Mouse (Mus musculus) hindbrain, embryonic 11.5 days (tissue): ENCODE results near the gene Etl4. TPM values are rescaled to one million over a fixed set of nuclear protein-coding genes. Genes with fewer than 3 reads are reported as not detected.

Experiments
- ATAC-seq: fragments of 200-750 bp; cut with Nextera tagmentation; 2 replicates; pipeline ENCODE4 v1.8.0; 2017; ENCODE audit warnings: mild to moderate bottlenecking, moderate TSS enrichment, moderate library complexity; ENCODE audit not compliant: low FRiP score
- DNase-seq: peaks from one replicate; pipeline ENCODE4 v3.0.0-alpha.2; 2015; ENCODE audit warnings: low spot score
- H3K27ac ChIP-seq: fragments of 300-500 bp; sonication (generic); 2 replicates; pipeline ENCODE4 v1.5.1; 2014; ENCODE audit warnings: mild to moderate bottlenecking, low read depth, low read length
- H3K27me3 ChIP-seq: fragments of 300-500 bp; sonication (generic); 2 replicates; pipeline ENCODE4 v1.6.1; 2014; ENCODE audit warnings: mild to moderate bottlenecking, low read length, moderate library complexity, mixed read lengths; ENCODE audit not compliant: control insufficient read depth, insufficient read depth
- H3K36me3 ChIP-seq: fragments of 300-500 bp; sonication (generic); 2 replicates; pipeline ENCODE4 v1.6.1; 2014; ENCODE audit warnings: mild to moderate bottlenecking, low read length, moderate library complexity, mixed read lengths; ENCODE audit not compliant: control insufficient read depth, insufficient read depth
- H3K4me1 ChIP-seq: fragments of 300-500 bp; sonication (generic); replicated peaks from 2 replicates; pipeline ENCODE4 v1.6.1; 2014; ENCODE audit warnings: low read length, mixed read lengths; ENCODE audit not compliant: control insufficient read depth, insufficient read depth
- H3K4me2 ChIP-seq: fragments of 300-500 bp; sonication (generic); replicated peaks from 2 replicates; pipeline ENCODE4 v1.6.1; 2014; ENCODE audit warnings: mild to moderate bottlenecking, low read depth, low read length
- H3K4me3 ChIP-seq: fragments of 300-500 bp; sonication (generic); 2 replicates; pipeline ENCODE4 v1.5.1; 2014; ENCODE audit warnings: low read depth, low read length
- H3K9ac ChIP-seq: fragments of 300-500 bp; sonication (generic); 2 replicates; pipeline ENCODE4 v1.6.1; 2014; ENCODE audit warnings: low read depth, low read length
- H3K9me3 ChIP-seq: fragments of 300-500 bp; sonication (generic); 2 replicates; pipeline ENCODE4 v1.6.1; 2016; ENCODE audit warnings: low read length; ENCODE audit not compliant: control insufficient read depth
- whole genome bisulfite sequencing: fragments of 180-500 bp; shearing (Covaris S2); extraction: QIAGEN DNeasy Blood & Tissue Kit; methylation state at CpG from one replicate; pipeline ENCODE4 v1.1.7; 2014; 5-methylcytosine and 5-hydroxymethylcytosine counted together
- polyA plus RNA-seq: library from polyadenylated mRNA; unstranded; fragments of >200 nt; fragmentation: Nextera tagmentation; extraction: Ambion mirVana; gene quantifications from 2 replicates; pipeline ENCODE4 v1.2.1, GENCODE M21; 2014

Gene Etl4
- polyA plus RNA-seq, 1 experiment from 2014 or later = 26.2 TPM

- H3K9ac ChIP-seq = no peak overlapping the region
- DNase-seq (no peak), ATAC-seq (no peak)
- WGBS = 76% methylated on average over 9 of the region's 9 CpGs
- H3K27ac ChIP-seq = no peak overlapping the region
- H3K27me3 ChIP-seq = no peaks in the 10 kb centered on the region
- H3K4me1 ChIP-seq = no peaks in the 10 kb centered on the region
- no peak overlapping the region for H3K4me3 ChIP-seq
- no peaks in the 10 kb centered on the region for H3K36me3 ChIP-seq
- no peaks in the 10 kb centered on the region for H3K9me3 ChIP-seq
- H3K4me2 ChIP-seq = no peak overlapping the region
Measured at GRCm38 (mm10) chr2:20642818-20643217, 733.2 kb downstream of the Etl4 start.

- H3K4me3 ChIP-seq = no peak overlapping the region
Measured at GRCm38 (mm10) chr2:20649817-20650216, 740.2 kb downstream of the Etl4 start.

DNA sequence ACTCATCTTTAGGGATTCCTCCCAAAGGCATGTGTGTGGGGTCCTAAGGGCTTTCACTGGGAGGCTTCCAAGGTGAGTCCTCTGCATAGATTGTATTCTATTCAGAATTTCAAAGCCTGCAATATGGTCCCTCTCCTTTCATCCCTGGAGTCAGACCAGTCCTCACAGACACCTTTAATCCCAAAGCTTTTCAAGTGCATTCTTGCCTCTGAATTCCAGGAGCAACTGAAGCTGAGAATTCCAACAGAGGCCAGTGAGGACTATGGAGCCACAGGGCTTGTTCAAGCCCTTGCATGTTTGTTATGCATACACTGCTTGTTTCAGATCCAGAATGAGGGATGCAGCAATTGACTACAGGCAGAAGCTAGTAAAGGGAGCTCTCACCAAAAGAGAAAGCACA lies 743.5 kb downstream of the Etl4 start:
- no peak overlapping the region for H3K27ac ChIP-seq
- no peak overlapping the region for H3K4me3 ChIP-seq
- DNase-seq (no peak), ATAC-seq (no peak)
- H3K4me2 ChIP-seq = no peak overlapping the region
- H3K9me3 ChIP-seq = no peaks in the 10 kb centered on the region
- H3K36me3 ChIP-seq = no peaks in the 10 kb centered on the region
- no peaks in the 10 kb centered on the region for H3K27me3 ChIP-seq
- no peaks in the 10 kb centered on the region for H3K4me1 ChIP-seq
- no peak overlapping the region for H3K9ac ChIP-seq

More at GRCm38 (mm10) chr2:20649817-20650216, 740.2 kb downstream of the Etl4 start:
- no peaks in the 10 kb centered on the region for H3K36me3 ChIP-seq
- no peak overlapping the region for H3K4me2 ChIP-seq
- no peak for DNase-seq
- H3K4me1 ChIP-seq = no peaks in the 10 kb centered on the region
- H3K27me3 ChIP-seq = no peaks in the 10 kb centered on the region
- H3K9ac ChIP-seq = no peak overlapping the region
- ATAC-seq = no peak
- WGBS = 42% methylated on average over 4 of the region's 4 CpGs
- no peak overlapping the region for H3K27ac ChIP-seq
- H3K9me3 ChIP-seq = no peaks in the 10 kb centered on the region

DNA sequence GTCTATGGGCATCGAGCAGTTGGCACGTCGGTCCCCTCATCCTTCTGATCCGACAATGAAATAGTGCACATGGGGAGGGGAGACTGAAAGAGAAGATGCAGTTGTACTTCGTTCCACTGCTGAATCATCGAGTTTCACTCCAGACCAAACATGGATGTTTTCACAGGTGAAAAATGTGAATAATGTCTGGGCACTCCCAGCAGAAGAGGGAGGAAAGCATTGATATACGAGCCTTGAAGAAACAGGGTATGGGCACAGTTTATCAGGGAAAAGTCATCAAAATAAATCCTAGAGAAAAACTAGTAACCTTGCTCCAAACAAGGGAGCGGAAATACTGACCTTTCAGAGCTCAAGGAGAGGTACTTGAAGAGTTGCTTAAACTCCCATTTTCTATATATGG lies 744.5 kb downstream of the Etl4 start:
- Histone ChIP-seq H3K4me3 (no peak overlapping the region), H3K9ac (no peak overlapping the region), H3K36me3 (no peaks in the 10 kb centered on the region), H3K9me3 (no peaks in the 10 kb centered on the region), H3K4me1 (no peaks in the 10 kb centered on the region), H3K27me3 (no peaks in the 10 kb centered on the region), H3K4me2 (no peak overlapping the region), H3K27ac (no peak overlapping the region)
- WGBS = 84% methylated on average over 8 of the region's 8 CpGs
- DNase-seq (no peak), ATAC-seq (no peak)

GRCm38 (mm10) chr2:20654598-20655340 lies 745.2 kb downstream of the Etl4 start:
- DNase-seq (no peak), ATAC-seq (no peak)
- Histone ChIP-seq H3K4me1 (no peaks in the 10 kb centered on the region), H3K4me2 (no peak overlapping the region), H3K9me3 (no peaks in the 10 kb centered on the region), H3K36me3 (no peaks in the 10 kb centered on the region), H3K27ac (no peak overlapping the region), H3K9ac (no peak overlapping the region), H3K27me3 (no peaks in the 10 kb centered on the region), H3K4me3 (no peak overlapping the region)
- 25% methylated on average over 9 of the region's 9 CpGs for WGBS

DNA sequence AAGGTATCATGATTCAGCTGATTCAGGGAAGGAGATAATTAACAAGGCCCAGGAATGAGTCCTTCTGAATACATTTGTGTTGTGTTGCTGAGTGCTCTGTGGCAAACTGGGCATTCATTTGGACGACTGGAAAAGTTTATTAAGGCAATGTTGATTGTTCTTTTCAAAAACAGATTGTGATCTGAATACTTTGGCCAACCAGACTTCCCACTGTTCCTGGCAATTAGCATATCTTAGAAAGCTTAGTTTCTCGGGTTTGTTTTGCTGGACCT lies 745.7 kb downstream of the Etl4 start:
- DNase-seq (no peak), ATAC-seq (no peak)
- no peaks in the 10 kb centered on the region for H3K9me3 ChIP-seq
- no peak overlapping the region for H3K4me3 ChIP-seq
- H3K9ac ChIP-seq = no peak overlapping the region
- no peak overlapping the region for H3K4me2 ChIP-seq
- H3K4me1 ChIP-seq = no peaks in the 10 kb centered on the region
- WGBS = 15% methylated on average over 2 of the region's 2 CpGs
- no peak overlapping the region for H3K27ac ChIP-seq
- H3K27me3 ChIP-seq = no peaks in the 10 kb centered on the region
- H3K36me3 ChIP-seq = no peaks in the 10 kb centered on the region

- H3K9me3 ChIP-seq = no peaks in the 10 kb centered on the region
- no peak for ATAC-seq
- no peak overlapping the region for H3K4me3 ChIP-seq
- no peaks in the 10 kb centered on the region for H3K4me1 ChIP-seq
- H3K4me2 ChIP-seq = no peak overlapping the region
- H3K27me3 ChIP-seq = no peaks in the 10 kb centered on the region
- H3K27ac ChIP-seq = no peak overlapping the region
- DNase-seq = no peak
- H3K36me3 ChIP-seq = no peaks in the 10 kb centered on the region
- 94% methylated on average over 3 of the region's 3 CpGs for WGBS
- no peak overlapping the region for H3K9ac ChIP-seq
Measured at GRCm38 (mm10) chr2:20657856-20658255, 748.3 kb downstream of the Etl4 start.

GRCm38 (mm10) chr2:20661841-20662240 lies 752.3 kb downstream of the Etl4 start:
- H3K4me2 ChIP-seq = no peak overlapping the region
- no peaks in the 10 kb centered on the region for H3K9me3 ChIP-seq
- H3K27ac ChIP-seq = no peak overlapping the region
- no peak overlapping the region for H3K9ac ChIP-seq
- H3K27me3 ChIP-seq = no peaks in the 10 kb centered on the region
- no peaks in the 10 kb centered on the region for H3K36me3 ChIP-seq
- ATAC-seq (no peak), DNase-seq (no peak)
- whole genome bisulfite sequencing = 93% methylated on average over 11 of the region's 11 CpGs
- H3K4me3 ChIP-seq = no peak overlapping the region
- H3K4me1 ChIP-seq = no peaks in the 10 kb centered on the region

- Histone ChIP-seq H3K9ac (no peak overlapping the region), H3K9me3 (no peaks in the 10 kb centered on the region), H3K4me2 (no peak overlapping the region), H3K27me3 (no peaks in the 10 kb centered on the region), H3K4me1 (no peaks in the 10 kb centered on the region), H3K4me3 (no peak overlapping the region), H3K36me3 (no peaks in the 10 kb centered on the region), H3K27ac (no peak overlapping the region)
- no peak for DNase-seq
- ATAC-seq = no peak
- WGBS = 86% methylated on average over 3 of the region's 3 CpGs
Measured at GRCm38 (mm10) chr2:20662696-20663095, 753.1 kb downstream of the Etl4 start.
